Mouse (Mus musculus): ENCODE measurements around the gene A630076J17Rik. TPM values are rescaled to one million over a fixed set of nuclear protein-coding genes. Genes with fewer than 3 reads are reported as not detected.

Gene A630076J17Rik
- polyA plus RNA-seq, 1 experiment from 2014 or later, result not detected

GRCm38 (mm10) chr3:107223230-107223629, 7.2 kb upstream of the A630076J17Rik start:
- H3K4me2 ChIP-seq (ENCODE audit: low read length), result no peak overlapping the region
- TF ChIP-seq CTCF (IDR thresholded peaks at IDR 0.05; ENCODE audit: low read depth), result no peak
- DNase-seq (ENCODE audit: low spot score), result no peak
- no peak overlapping the region for H3K27ac ChIP-seq
- no peak for ATAC-seq (replicated peaks; ENCODE audit: low FRiP score, low read depth)
- H3K4me3 ChIP-seq (replicated peaks; ENCODE audit: low read depth, low read length), result no peak overlapping the region
- WGBS, result 59% methylated on average over 1 of the region's 1 CpGs
- no peaks in the 10 kb centered on the region for H3K9me3 ChIP-seq (replicated peaks; ENCODE audit: low read length)
- no peaks in the 10 kb centered on the region for H3K27me3 ChIP-seq (ENCODE audit: insufficient read depth, low read length)
- no peak overlapping the region for H3K9ac ChIP-seq (ENCODE audit: low read depth, low read length)
- H3K36me3 ChIP-seq (ENCODE audit: insufficient read depth, low read length), result no peaks in the 10 kb centered on the region
- no peaks in the 10 kb centered on the region for H3K4me1 ChIP-seq (replicated peaks; ENCODE audit: insufficient read depth, low read length)

GRCm38 (mm10) chr3:107225820-107226219, 4.6 kb upstream of the A630076J17Rik start:
- no peak overlapping the region for H3K9ac ChIP-seq (ENCODE audit: low read depth, low read length)
- no peak overlapping the region for H3K4me3 ChIP-seq (replicated peaks; ENCODE audit: low read depth, low read length)
- no peaks in the 10 kb centered on the region for H3K9me3 ChIP-seq (replicated peaks; ENCODE audit: low read length)
- H3K4me1 ChIP-seq (replicated peaks; ENCODE audit: insufficient read depth, low read length), result no peaks in the 10 kb centered on the region
- ATAC-seq (replicated peaks; ENCODE audit: low FRiP score, low read depth) (no peak), DNase-seq (ENCODE audit: low spot score) (no peak)
- H3K27ac ChIP-seq, result no peak overlapping the region
- no peaks in the 10 kb centered on the region for H3K27me3 ChIP-seq (ENCODE audit: insufficient read depth, low read length)
- H3K4me2 ChIP-seq (ENCODE audit: low read length), result no peak overlapping the region
- TF ChIP-seq CTCF (IDR thresholded peaks at IDR 0.05; ENCODE audit: low read depth), result no peak
- H3K36me3 ChIP-seq (ENCODE audit: insufficient read depth, low read length), result no peaks in the 10 kb centered on the region
- WGBS, result 80% methylated on average over 5 of the region's 5 CpGs

- Histone ChIP-seq H3K27ac (no peak overlapping the region), H3K4me3 (replicated peaks; ENCODE audit: low read depth, low read length) (no peak overlapping the region), H3K4me1 (replicated peaks; ENCODE audit: insufficient read depth, low read length) (0 out of 2 replicates have a peak, but pooled peaks cover 3% of the 10 kb centered on the region), H3K4me2 (ENCODE audit: low read length) (no peak overlapping the region), H3K36me3 (ENCODE audit: insufficient read depth, low read length) (no peaks in the 10 kb centered on the region), H3K9me3 (replicated peaks; ENCODE audit: low read length) (no peaks in the 10 kb centered on the region), H3K27me3 (ENCODE audit: insufficient read depth, low read length) (no peaks in the 10 kb centered on the region), H3K9ac (ENCODE audit: low read depth, low read length) (no peak overlapping the region)
- DNase-seq (ENCODE audit: low spot score) (no peak), ATAC-seq (replicated peaks; ENCODE audit: low FRiP score, low read depth) (no peak)
- 81% methylated on average over 5 of the region's 5 CpGs for WGBS
- TF ChIP-seq CTCF (IDR thresholded peaks at IDR 0.05; ENCODE audit: low read depth), result no peak
Observed at GRCm38 (mm10) chr3:107229221-107229620, 1.2 kb upstream of the A630076J17Rik start.

DNA sequence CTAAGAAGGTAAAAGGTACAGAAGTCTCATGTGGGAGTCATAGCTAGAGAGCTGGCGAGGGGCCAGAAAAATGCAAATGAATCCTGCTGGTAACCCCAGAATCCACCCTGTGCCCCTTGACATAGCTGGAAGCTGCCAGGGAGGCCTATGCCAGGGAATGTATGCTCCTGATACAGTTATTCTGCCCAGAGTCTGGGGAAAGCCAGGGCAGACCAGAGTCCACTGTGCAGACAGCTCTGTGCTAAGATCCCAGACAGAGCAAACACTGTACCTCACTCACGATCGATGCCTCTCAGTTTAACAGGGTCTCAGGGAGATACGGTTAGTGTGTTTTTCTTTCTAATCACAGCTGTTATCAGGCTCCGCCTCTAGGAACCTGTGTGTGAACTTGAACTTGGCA, 592 bp upstream of the A630076J17Rik start:
- Histone ChIP-seq H3K27ac (no peak overlapping the region), H3K9ac (ENCODE audit: low read depth, low read length) (no peak overlapping the region), H3K36me3 (ENCODE audit: insufficient read depth, low read length) (no peaks in the 10 kb centered on the region), H3K9me3 (replicated peaks; ENCODE audit: low read length) (no peaks in the 10 kb centered on the region), H3K27me3 (ENCODE audit: insufficient read depth, low read length) (no peaks in the 10 kb centered on the region), H3K4me3 (replicated peaks; ENCODE audit: low read depth, low read length) (no peak overlapping the region), H3K4me1 (replicated peaks; ENCODE audit: insufficient read depth, low read length) (0 out of 2 replicates have a peak, but pooled peaks cover 3% of the 10 kb centered on the region), H3K4me2 (ENCODE audit: low read length) (no peak overlapping the region)
- DNase-seq (ENCODE audit: low spot score) (no peak), ATAC-seq (replicated peaks; ENCODE audit: low FRiP score, low read depth) (no peak)
- TF ChIP-seq CTCF (IDR thresholded peaks at IDR 0.05; ENCODE audit: low read depth), result no peak
- 35% methylated on average over 5 of the region's 5 CpGs for WGBS

DNA sequence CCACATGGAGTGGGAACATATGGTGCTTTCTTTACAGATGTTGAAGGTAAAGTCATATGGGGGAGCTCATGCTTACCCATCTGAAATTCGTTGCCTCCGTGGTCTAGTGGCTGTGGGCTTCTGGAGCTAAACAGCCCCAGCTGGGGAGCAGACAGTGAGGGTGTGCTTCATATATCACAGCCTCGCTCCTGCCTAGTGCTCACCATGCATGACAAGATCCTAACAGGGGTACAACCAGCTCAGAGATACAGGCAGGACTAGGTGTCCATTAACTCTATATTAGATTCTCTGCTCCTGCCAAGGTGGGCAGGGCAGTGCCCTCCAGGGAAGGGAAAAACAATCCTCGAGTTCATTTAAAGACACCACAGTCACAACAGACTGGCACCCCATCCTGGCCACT, 788 bp downstream of the A630076J17Rik start:
- H3K4me2 ChIP-seq (ENCODE audit: low read length), result no peak overlapping the region
- H3K4me1 ChIP-seq (replicated peaks; ENCODE audit: insufficient read depth, low read length), result 0 out of 2 replicates have a peak, but pooled peaks cover 3% of the 10 kb centered on the region
- no peak overlapping the region for H3K9ac ChIP-seq (ENCODE audit: low read depth, low read length)
- H3K4me3 ChIP-seq (replicated peaks; ENCODE audit: low read depth, low read length), result no peak overlapping the region
- no peak for TF ChIP-seq CTCF (IDR thresholded peaks at IDR 0.05; ENCODE audit: low read depth)
- ATAC-seq (replicated peaks; ENCODE audit: low FRiP score, low read depth) (no peak), DNase-seq (ENCODE audit: low spot score) (no peak)
- no peaks in the 10 kb centered on the region for H3K9me3 ChIP-seq (replicated peaks; ENCODE audit: low read length)
- H3K27me3 ChIP-seq (ENCODE audit: insufficient read depth, low read length), result no peaks in the 10 kb centered on the region
- 20% methylated on average over 4 of the region's 4 CpGs for WGBS
- H3K27ac ChIP-seq, result no peak overlapping the region
- no peaks in the 10 kb centered on the region for H3K36me3 ChIP-seq (ENCODE audit: insufficient read depth, low read length)

DNA sequence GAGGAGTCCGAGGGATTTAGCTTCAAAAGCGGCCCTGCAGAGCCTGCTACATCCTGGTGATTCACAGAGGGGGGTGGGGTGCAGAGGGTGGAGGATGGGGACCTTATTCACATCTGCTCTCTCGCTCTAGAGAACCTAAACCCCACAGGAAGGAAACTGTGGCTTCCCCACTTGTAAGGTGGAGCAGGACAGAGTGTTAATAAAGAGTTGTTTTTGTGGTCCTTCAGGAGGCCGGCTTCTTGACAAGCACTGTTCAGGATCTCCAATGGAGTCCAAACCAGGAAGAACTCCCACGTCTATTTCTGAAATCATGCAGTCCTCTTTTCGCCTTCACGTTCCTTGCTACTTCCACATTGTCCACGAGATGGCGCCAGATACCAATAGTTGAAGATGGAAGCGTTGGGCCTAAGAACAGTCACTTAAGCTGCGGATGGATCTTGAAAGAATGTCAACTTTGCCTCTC, 3.0 kb downstream of the A630076J17Rik start:
- 0 out of 2 replicates have a peak, but pooled peaks cover 3% of the 10 kb centered on the region for H3K4me1 ChIP-seq (replicated peaks; ENCODE audit: insufficient read depth, low read length)
- H3K4me3 ChIP-seq (replicated peaks; ENCODE audit: low read depth, low read length), result no peak overlapping the region
- H3K9ac ChIP-seq (ENCODE audit: low read depth, low read length), result no peak overlapping the region
- no peak overlapping the region; the same call in 1 of the 2 replicates for H3K4me2 ChIP-seq (ENCODE audit: low read length)
- no peak overlapping the region for H3K27ac ChIP-seq
- H3K9me3 ChIP-seq (replicated peaks; ENCODE audit: low read length), result no peaks in the 10 kb centered on the region
- peak; percentile 99 for TF ChIP-seq CTCF (IDR thresholded peaks at IDR 0.05; ENCODE audit: low read depth)
- H3K27me3 ChIP-seq (ENCODE audit: insufficient read depth, low read length), result no peaks in the 10 kb centered on the region
- DNase-seq (ENCODE audit: low spot score) (peak; percentile 93), ATAC-seq (replicated peaks; ENCODE audit: low FRiP score, low read depth) (no peak; the same call in 1 of the 2 replicates)
- WGBS, result 8% methylated on average over 11 of the region's 11 CpGs
- no peaks in the 10 kb centered on the region for H3K36me3 ChIP-seq (ENCODE audit: insufficient read depth, low read length)

DNA sequence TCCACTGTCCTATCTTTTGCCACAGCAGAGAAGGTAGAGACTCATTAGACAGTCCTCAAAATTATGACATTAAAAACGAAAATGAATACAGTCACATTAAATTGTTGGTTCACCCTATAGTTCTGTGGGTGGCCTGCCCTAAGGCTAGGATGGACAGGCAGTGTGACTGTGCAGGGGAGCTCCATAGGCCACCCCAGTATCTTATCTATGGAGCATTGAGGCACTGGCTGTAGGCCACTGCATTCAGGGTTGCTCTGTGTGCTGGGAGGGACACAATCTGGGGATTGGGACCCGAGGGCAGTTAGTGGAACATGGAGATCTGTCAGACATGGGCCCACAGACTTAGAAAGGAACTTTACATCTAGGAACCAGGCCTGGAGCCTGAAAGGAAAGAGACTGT, 3.5 kb downstream of the A630076J17Rik start:
- H3K9ac ChIP-seq (ENCODE audit: low read depth, low read length), result no peak overlapping the region
- no peaks in the 10 kb centered on the region for H3K27me3 ChIP-seq (ENCODE audit: insufficient read depth, low read length)
- no peak for ATAC-seq (replicated peaks; ENCODE audit: low FRiP score, low read depth)
- no peaks in the 10 kb centered on the region for H3K9me3 ChIP-seq (replicated peaks; ENCODE audit: low read length)
- no peak for DNase-seq (ENCODE audit: low spot score)
- no peak for TF ChIP-seq CTCF (IDR thresholded peaks at IDR 0.05; ENCODE audit: low read depth)
- WGBS, result 32% methylated on average over 2 of the region's 2 CpGs
- H3K36me3 ChIP-seq (ENCODE audit: insufficient read depth, low read length), result no peaks in the 10 kb centered on the region
- H3K4me3 ChIP-seq (replicated peaks; ENCODE audit: low read depth, low read length), result no peak overlapping the region
- H3K4me2 ChIP-seq (ENCODE audit: low read length), result no peak overlapping the region
- H3K27ac ChIP-seq, result no peak overlapping the region
- H3K4me1 ChIP-seq (replicated peaks; ENCODE audit: insufficient read depth, low read length), result 0 out of 2 replicates have a peak, but pooled peaks cover 3% of the 10 kb centered on the region

Measured in kidney, postnatal 0 days (tissue).